Mouse (Mus musculus): Measurements from ENCODE around the gene Acta1. TPM values are rescaled to one million over a fixed set of nuclear protein-coding genes. Genes with fewer than 3 reads are reported as not detected.

The Acta1 gene
- polyA plus RNA-seq (2012; rRNA removed): 0.78 and 15.2 TPM in 2 replicates

DNA sequence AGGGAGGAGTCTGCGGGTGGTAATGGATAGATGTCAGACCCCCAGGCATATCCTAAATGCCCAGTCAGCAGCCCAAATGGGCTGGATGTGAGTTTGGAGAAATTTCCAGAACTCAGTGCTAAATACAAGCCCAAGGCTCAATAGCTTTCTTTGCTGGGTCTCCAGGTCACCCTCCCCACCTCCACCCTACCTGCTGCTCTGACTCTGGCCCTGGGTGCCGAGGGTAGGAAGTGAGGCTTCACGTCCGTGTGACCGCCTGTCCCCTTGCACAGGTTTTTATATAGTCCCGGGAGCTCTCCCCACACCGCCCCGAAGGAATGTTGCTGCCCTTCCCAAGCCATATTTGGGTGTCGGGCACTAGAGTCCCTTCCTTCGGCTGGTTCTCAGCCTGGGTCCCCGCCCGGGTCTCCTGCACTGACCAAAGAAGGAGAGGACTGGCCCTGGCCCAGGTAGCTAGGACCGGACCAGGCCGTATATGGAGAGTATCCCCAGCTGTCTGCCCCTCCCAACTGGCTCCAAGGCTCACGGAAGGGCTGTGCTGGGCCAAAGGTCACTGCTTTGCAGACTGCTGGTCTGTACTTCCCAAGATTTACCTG lies at the start of gene Acta1:
Acta1 (minus strand) TSS at position 250 of the 596 bp plus-strand sequence.
- Histone ChIP-seq H3K36me3 (ENCODE audit: control insufficient read depth, insufficient read depth, low read length) (no peaks in the 10 kb centered on the region), H3K4me1 (ENCODE audit: control insufficient read depth, insufficient read depth, low read length) (peaks cover 6% of the 10 kb centered on the region; the same call in 1 of the 2 replicates), H3K4me3 (ENCODE audit: control insufficient read depth, low read depth, low read length) (no peak within 1 kb of the TSS), H3K27me3 (ENCODE audit: control insufficient read depth, insufficient read depth, low read length) (no peaks in the 10 kb centered on the region), H3K27ac (ENCODE audit: control insufficient read depth, insufficient read depth, low read depth, low read length) (no peak within 1 kb of the TSS)
- TF ChIP-seq CTCF (IDR thresholded peaks at IDR 0.05; ENCODE audit: control insufficient read depth, insufficient read depth, insufficient replicate concordance, low read depth, low read length) (no peak), POLR2A (IDR thresholded peaks at IDR 0.05; ENCODE audit: control insufficient read depth, low read depth, low read length) (no peak)

DNA sequence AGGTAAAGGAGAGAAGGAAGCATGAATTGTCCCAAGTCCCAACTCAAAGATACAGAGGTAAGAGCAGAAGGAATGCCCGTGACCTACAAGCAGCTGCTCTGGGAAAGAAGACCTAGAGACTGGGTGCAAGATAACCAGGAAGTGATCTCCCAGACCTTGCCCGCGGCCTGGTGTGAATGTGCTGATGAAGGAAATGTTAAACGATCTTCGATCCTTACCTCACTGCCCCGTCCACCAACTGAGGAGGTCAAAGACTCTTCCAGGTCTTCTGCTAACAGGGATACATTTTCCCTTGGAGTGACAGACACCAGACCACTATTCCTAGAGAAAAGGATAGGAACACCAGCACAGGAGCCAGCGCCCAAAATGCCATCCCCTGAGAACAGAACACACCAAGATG lies 34.5 kb upstream of the Acta1 start:
- H3K27me3 ChIP-seq (ENCODE audit: control insufficient read depth, insufficient read depth, low read length): no peaks in the 10 kb centered on the region
- H3K4me1 ChIP-seq (ENCODE audit: control insufficient read depth, insufficient read depth, low read length): no peaks in the 10 kb centered on the region; the same call in 1 of the 2 replicates
- H3K27ac ChIP-seq (ENCODE audit: control insufficient read depth, insufficient read depth, low read depth, low read length): no peak overlapping the region
- H3K4me3 ChIP-seq (ENCODE audit: control insufficient read depth, low read depth, low read length): no peak overlapping the region
- no peaks in the 10 kb centered on the region; the same call in none of the 2 replicates for H3K36me3 ChIP-seq (ENCODE audit: control insufficient read depth, insufficient read depth, low read length)
- TF ChIP-seq POLR2A (IDR thresholded peaks at IDR 0.05; ENCODE audit: control insufficient read depth, low read depth, low read length) (no peak), CTCF (IDR thresholded peaks at IDR 0.05; ENCODE audit: control insufficient read depth, insufficient read depth, insufficient replicate concordance, low read depth, low read length) (no peak)

DNA sequence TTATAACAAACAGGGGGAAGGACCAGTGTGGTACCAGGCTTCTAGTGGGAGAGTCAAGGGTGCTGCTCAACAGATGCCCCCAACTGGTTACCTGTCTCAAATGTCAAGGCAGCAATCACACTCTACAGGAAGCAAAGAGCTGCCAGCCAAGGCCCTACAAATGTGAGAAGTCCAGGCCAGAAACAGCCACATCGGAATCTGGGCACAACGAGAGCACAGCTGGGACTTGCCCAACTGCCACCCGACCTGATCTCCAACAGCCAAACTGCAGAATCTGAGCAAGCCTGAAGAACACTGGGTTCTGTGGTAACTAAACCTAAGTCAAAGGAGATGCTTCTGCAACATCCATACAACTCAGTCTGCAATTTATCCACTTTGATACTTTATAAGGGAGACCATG lies 31.1 kb upstream of the Acta1 start:
- TF ChIP-seq POLR2A (IDR thresholded peaks at IDR 0.05; ENCODE audit: control insufficient read depth, low read depth, low read length) (no peak; the same call in 1 of the 2 replicates), CTCF (IDR thresholded peaks at IDR 0.05; ENCODE audit: control insufficient read depth, insufficient read depth, insufficient replicate concordance, low read depth, low read length) (no peak)

DNA sequence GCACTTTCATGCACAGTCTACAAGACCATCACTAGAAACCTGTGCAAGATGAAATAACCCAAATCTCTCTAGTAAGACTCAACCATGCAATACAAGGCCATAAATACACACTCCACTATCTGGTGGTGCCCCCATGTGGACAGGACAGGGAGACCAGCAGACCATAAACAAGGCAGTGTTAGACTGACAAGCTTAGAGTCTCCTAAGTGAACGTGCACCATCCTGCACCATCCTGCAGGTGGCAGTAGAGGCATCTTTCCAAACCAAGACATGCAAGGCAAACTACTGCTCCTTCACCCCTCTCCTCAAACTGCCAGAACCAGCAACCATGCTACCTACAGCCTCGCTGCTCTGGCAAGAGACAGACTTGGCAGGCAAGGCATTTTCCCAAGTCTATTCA lies 30.2 kb upstream of the Acta1 start:
- H3K27ac ChIP-seq (ENCODE audit: control insufficient read depth, insufficient read depth, low read depth, low read length): no peak overlapping the region
- peak overlapping the region; percentile 81 for H3K4me3 ChIP-seq (ENCODE audit: control insufficient read depth, low read depth, low read length)
- TF ChIP-seq CTCF (IDR thresholded peaks at IDR 0.05; ENCODE audit: control insufficient read depth, insufficient read depth, insufficient replicate concordance, low read depth, low read length): peak; percentile 87; the same call in 1 of the 2 replicates
- no peak for TF ChIP-seq POLR2A (IDR thresholded peaks at IDR 0.05; ENCODE audit: control insufficient read depth, low read depth, low read length)
- no peaks in the 10 kb centered on the region; the same call in 1 of the 2 replicates for H3K4me1 ChIP-seq (ENCODE audit: control insufficient read depth, insufficient read depth, low read length)
- peaks cover 3% of the 10 kb centered on the region for H3K36me3 ChIP-seq (ENCODE audit: control insufficient read depth, insufficient read depth, low read length)
- H3K27me3 ChIP-seq (ENCODE audit: control insufficient read depth, insufficient read depth, low read length): no peaks in the 10 kb centered on the region

More for the DNA sequence above, 31.1 kb upstream of the Acta1 start:
- Histone ChIP-seq H3K36me3 (ENCODE audit: control insufficient read depth, insufficient read depth, low read length) (peaks cover 3% of the 10 kb centered on the region), H3K4me1 (ENCODE audit: control insufficient read depth, insufficient read depth, low read length) (no peaks in the 10 kb centered on the region; the same call in 1 of the 2 replicates), H3K27ac (ENCODE audit: control insufficient read depth, insufficient read depth, low read depth, low read length) (peak overlapping the region; percentile 85), H3K4me3 (ENCODE audit: control insufficient read depth, low read depth, low read length) (peak overlapping the region; percentile 84), H3K27me3 (ENCODE audit: control insufficient read depth, insufficient read depth, low read length) (no peaks in the 10 kb centered on the region)

DNA sequence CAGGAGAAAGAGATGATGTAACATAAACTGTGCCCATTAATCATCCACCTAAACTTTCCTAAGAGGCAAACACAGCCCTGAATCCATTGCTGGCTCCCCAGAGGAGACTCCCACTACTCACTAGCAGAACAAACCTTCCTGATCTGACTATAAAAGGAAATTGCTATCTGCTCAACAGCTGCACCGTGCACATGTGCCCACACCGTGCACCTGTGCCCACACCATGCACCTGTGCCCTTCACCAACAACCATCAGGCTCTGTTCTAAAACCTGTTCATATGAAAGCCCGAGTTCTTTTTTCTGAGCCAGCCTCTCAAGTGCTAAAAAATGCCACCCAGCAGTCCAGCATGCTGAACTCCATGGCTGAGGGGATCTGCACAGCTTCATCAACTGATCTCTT lies 20.1 kb upstream of the Acta1 start:
- Histone ChIP-seq H3K36me3 (ENCODE audit: control insufficient read depth, insufficient read depth, low read length) (peaks cover 7% of the 10 kb centered on the region), H3K4me3 (ENCODE audit: control insufficient read depth, low read depth, low read length) (no peak overlapping the region), H3K4me1 (ENCODE audit: control insufficient read depth, insufficient read depth, low read length) (no peaks in the 10 kb centered on the region), H3K27me3 (ENCODE audit: control insufficient read depth, insufficient read depth, low read length) (no peaks in the 10 kb centered on the region), H3K27ac (ENCODE audit: control insufficient read depth, insufficient read depth, low read depth, low read length) (no peak overlapping the region)
- TF ChIP-seq CTCF (IDR thresholded peaks at IDR 0.05; ENCODE audit: control insufficient read depth, insufficient read depth, insufficient replicate concordance, low read depth, low read length): no peak
- TF ChIP-seq POLR2A (IDR thresholded peaks at IDR 0.05; ENCODE audit: control insufficient read depth, low read depth, low read length): no peak

DNA sequence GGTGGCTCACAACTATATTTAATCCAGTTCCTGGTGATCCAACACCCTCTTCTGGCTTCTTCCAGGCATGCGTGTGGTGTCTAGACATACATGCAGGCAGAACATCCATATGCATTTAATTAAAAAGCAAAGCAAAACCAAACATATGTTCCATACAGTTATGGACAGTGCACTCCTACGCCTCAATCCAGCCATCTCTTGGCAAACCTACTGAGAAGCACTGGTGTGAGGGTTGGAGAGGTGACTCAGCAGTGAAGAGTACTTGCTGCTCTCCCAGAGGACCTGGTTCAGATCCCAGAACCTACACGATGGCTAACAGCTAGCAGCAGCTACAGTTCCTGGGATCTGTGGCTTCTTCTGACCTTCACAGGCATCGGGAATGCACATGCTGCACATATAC lies 17.7 kb upstream of the Acta1 start:
- Histone ChIP-seq H3K4me1 (ENCODE audit: control insufficient read depth, insufficient read depth, low read length) (no peaks in the 10 kb centered on the region), H3K27ac (ENCODE audit: control insufficient read depth, insufficient read depth, low read depth, low read length) (no peak overlapping the region), H3K4me3 (ENCODE audit: control insufficient read depth, low read depth, low read length) (no peak overlapping the region), H3K36me3 (ENCODE audit: control insufficient read depth, insufficient read depth, low read length) (peaks cover 5% of the 10 kb centered on the region), H3K27me3 (ENCODE audit: control insufficient read depth, insufficient read depth, low read length) (no peaks in the 10 kb centered on the region)
- TF ChIP-seq CTCF (IDR thresholded peaks at IDR 0.05; ENCODE audit: control insufficient read depth, insufficient read depth, insufficient replicate concordance, low read depth, low read length) (no peak), POLR2A (IDR thresholded peaks at IDR 0.05; ENCODE audit: control insufficient read depth, low read depth, low read length) (no peak)

DNA sequence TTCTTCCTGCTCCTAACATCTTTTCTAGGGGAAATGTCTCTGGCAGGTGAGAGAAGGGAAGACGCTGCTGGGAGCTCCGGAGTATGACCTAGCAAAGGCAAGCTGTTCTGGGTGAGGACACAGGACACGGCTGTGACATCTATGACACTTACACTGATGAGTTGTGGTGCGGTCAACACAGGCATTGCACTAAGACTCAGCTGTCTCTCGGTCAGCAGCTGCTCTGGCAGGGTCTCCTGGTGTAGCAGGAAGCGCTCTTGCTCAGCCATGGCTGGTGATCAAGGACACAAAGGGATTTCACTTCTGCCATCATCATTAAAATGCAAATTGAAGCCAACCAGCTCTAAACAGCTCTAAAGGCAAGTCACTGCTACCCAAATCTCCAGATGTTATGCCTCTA lies 13.1 kb upstream of the Acta1 start:
- H3K36me3 ChIP-seq (ENCODE audit: control insufficient read depth, insufficient read depth, low read length): peaks cover 2% of the 10 kb centered on the region
- H3K4me1 ChIP-seq (ENCODE audit: control insufficient read depth, insufficient read depth, low read length): no peaks in the 10 kb centered on the region
- no peak for TF ChIP-seq CTCF (IDR thresholded peaks at IDR 0.05; ENCODE audit: control insufficient read depth, insufficient read depth, insufficient replicate concordance, low read depth, low read length)
- TF ChIP-seq POLR2A (IDR thresholded peaks at IDR 0.05; ENCODE audit: control insufficient read depth, low read depth, low read length): no peak
- no peak overlapping the region for H3K4me3 ChIP-seq (ENCODE audit: control insufficient read depth, low read depth, low read length)
- H3K27me3 ChIP-seq (ENCODE audit: control insufficient read depth, insufficient read depth, low read length): no peaks in the 10 kb centered on the region
- H3K27ac ChIP-seq (ENCODE audit: control insufficient read depth, insufficient read depth, low read depth, low read length): no peak overlapping the region

All from testis, adult 2 months (tissue).